Mouse (Mus musculus) lung, postnatal 0 days (tissue): ENCODE data around the gene Ibtk.

ENCODE experiments used
- CTCF ChIP-seq: IDR thresholded peaks from 2 replicates; pipeline ENCODE4 v1.5.1; 2016; ENCODE audit warnings: antibody characterized with exemption, mild to moderate bottlenecking
- EP300 ChIP-seq: IDR thresholded peaks from 2 replicates; pipeline ENCODE4 v1.6.1; 2016; ENCODE audit warnings: antibody characterized with exemption, mild to moderate bottlenecking, control low read depth

- TF ChIP-seq CTCF (no peak), EP300 (no peak)
These were observed 3.6 kb downstream of the Ibtk start for GRCm38 (mm10) chr9:85745566-85745965.
